Mouse (Mus musculus) CH12.LX (cell line): ENCODE results near the gene Nrros. TPM values are rescaled to one million over a fixed set of nuclear protein-coding genes. Genes with fewer than 3 reads are reported as not detected.

Experiments used
- polyA plus RNA-seq: library from polyadenylated mRNA; unstranded; fragments of >175 nt; gene quantifications from 2 replicates; pipeline ENCODE4 v1.2.1, GENCODE M21; 2012; ENCODE audit warnings: low read depth; ENCODE audit not compliant: insufficient read length
- total RNA-seq, 2 experiments: library from RNA; depleted of rRNA; stranded (reverse); fragments of 300-350 nt in 1 of 2; fragments of >200 nt in 1 of 2; gene quantifications; 2 replicates each; pipeline ENCODE4 v1.2.3; 2012 to 2014

Gene Nrros
- total and polyA plus RNA-seq, 3 experiments: 49.6 to 71.0 (median 64.3) TPM

Other genes starting within 250 kb of the Nrros start
- gene Pigz, start 231.7 kb downstream of the Nrros start, total RNA-seq (2012; rRNA removed): 1.1 and 1.4 TPM in 2 replicates
- gene Pigz, start 231.7 kb downstream of the Nrros start, total RNA-seq (2014; rRNA removed): 2.8 and 2.9 TPM in 2 replicates
- gene Pigz, start 231.7 kb downstream of the Nrros start, polyA plus RNA-seq: 6.4 and 7.1 TPM in 2 replicates
- 48.0 and 50.1 TPM in 2 replicates for gene 0610012G03Rik, start 217.1 kb downstream of the Nrros start, total RNA-seq (2012; rRNA removed)
- gene 0610012G03Rik, start 217.1 kb downstream of the Nrros start, total RNA-seq (2014; rRNA removed): 33.0 and 38.0 TPM in 2 replicates
- gene 0610012G03Rik, start 217.1 kb downstream of the Nrros start, polyA plus RNA-seq: 23.3 and 29.4 TPM in 2 replicates
- 85.9 and 102 TPM in 2 replicates for gene Ncbp2, start 217.1 kb downstream of the Nrros start, total RNA-seq (2012; rRNA removed)
- gene Ncbp2, start 217.1 kb downstream of the Nrros start, total RNA-seq (2014; rRNA removed): 34.9 and 39.1 TPM in 2 replicates
- gene Ncbp2, start 217.1 kb downstream of the Nrros start, polyA plus RNA-seq: 178 and 250 TPM in 2 replicates
- 19.3 and 22.1 TPM in 2 replicates for gene Senp5, start 162.3 kb downstream of the Nrros start, total RNA-seq (2012; rRNA removed)
- gene Senp5, start 162.3 kb downstream of the Nrros start, total RNA-seq (2014; rRNA removed): 31.2 and 32.5 TPM in 2 replicates
- 27.2 and 28.8 TPM in 2 replicates for gene Senp5, start 162.3 kb downstream of the Nrros start, polyA plus RNA-seq
- 37.2 and 43.5 TPM in 2 replicates for gene Pak2, start 86.3 kb downstream of the Nrros start, total RNA-seq (2012; rRNA removed)
- 69.8 and 73.1 TPM in 2 replicates for gene Pak2, start 86.3 kb downstream of the Nrros start, total RNA-seq (2014; rRNA removed)
- gene Pak2, start 86.3 kb downstream of the Nrros start, polyA plus RNA-seq: 69.0 and 79.7 TPM in 2 replicates
- gene Pigx, start 65.9 kb downstream of the Nrros start, total RNA-seq (2012; rRNA removed): 47.1 and 48.1 TPM in 2 replicates
- gene Pigx, start 65.9 kb downstream of the Nrros start, total RNA-seq (2014; rRNA removed): 83.0 and 94.7 TPM in 2 replicates
- gene Pigx, start 65.9 kb downstream of the Nrros start, polyA plus RNA-seq: 46.4 and 48.1 TPM in 2 replicates
- gene Cep19, start 65.8 kb downstream of the Nrros start, total RNA-seq (2012; rRNA removed): 17.6 and 23.0 TPM in 2 replicates
- gene Cep19, start 65.8 kb downstream of the Nrros start, total RNA-seq (2014; rRNA removed): 31.3 and 37.3 TPM in 2 replicates
- gene Cep19, start 65.8 kb downstream of the Nrros start, polyA plus RNA-seq: 29.4 and 34.9 TPM in 2 replicates
- not detected in 2 replicates for gene Bex6, start 14.2 kb upstream of the Nrros start, total RNA-seq (2012; rRNA removed)
- gene Bex6, start 14.2 kb upstream of the Nrros start, total RNA-seq (2014; rRNA removed): not detected in 2 replicates
- gene Bex6, start 14.2 kb upstream of the Nrros start, polyA plus RNA-seq: not detected in 2 replicates
- gene Fbxo45, start 81.6 kb upstream of the Nrros start, total RNA-seq (2012; rRNA removed): 22.4 and 24.0 TPM in 2 replicates
- 24.4 and 25.4 TPM in 2 replicates for gene Fbxo45, start 81.6 kb upstream of the Nrros start, total RNA-seq (2014; rRNA removed)
- 20.0 and 21.4 TPM in 2 replicates for gene Fbxo45, start 81.6 kb upstream of the Nrros start, polyA plus RNA-seq
- 22.7 and 26.1 TPM in 2 replicates for gene Wdr53, start 81.6 kb upstream of the Nrros start, total RNA-seq (2012; rRNA removed)
- 56.4 and 57.3 TPM in 2 replicates for gene Wdr53, start 81.6 kb upstream of the Nrros start, total RNA-seq (2014; rRNA removed)
- 28.6 and 38.9 TPM in 2 replicates for gene Wdr53, start 81.6 kb upstream of the Nrros start, polyA plus RNA-seq
- gene Smco1, start 105.9 kb upstream of the Nrros start, total RNA-seq (2012; rRNA removed): not detected in 2 replicates
- not detected in 2 replicates for gene Smco1, start 105.9 kb upstream of the Nrros start, total RNA-seq (2014; rRNA removed)
- gene Smco1, start 105.9 kb upstream of the Nrros start, polyA plus RNA-seq: not detected in 2 replicates
- gene Rnf168, start 111.9 kb upstream of the Nrros start, total RNA-seq (2012; rRNA removed): 22.2 and 23.9 TPM in 2 replicates
- 37.9 and 40.7 TPM in 2 replicates for gene Rnf168, start 111.9 kb upstream of the Nrros start, total RNA-seq (2014; rRNA removed)
- 20.5 TPM in 2 replicates for gene Rnf168, start 111.9 kb upstream of the Nrros start, polyA plus RNA-seq
- 18.5 and 26.8 TPM in 2 replicates for gene Ubxn7, start 166.7 kb upstream of the Nrros start, total RNA-seq (2012; rRNA removed)
- gene Ubxn7, start 166.7 kb upstream of the Nrros start, total RNA-seq (2014; rRNA removed): 28.0 and 32.8 TPM in 2 replicates
- gene Ubxn7, start 166.7 kb upstream of the Nrros start, polyA plus RNA-seq: 25.7 and 32.5 TPM in 2 replicates
- 0.25 and 0.29 TPM in 2 replicates for gene Tm4sf19, start 234.9 kb upstream of the Nrros start, total RNA-seq (2012; rRNA removed)
- gene Tm4sf19, start 234.9 kb upstream of the Nrros start, total RNA-seq (2014; rRNA removed): 0.45 and 0.78 TPM in 2 replicates
- gene Tm4sf19, start 234.9 kb upstream of the Nrros start, polyA plus RNA-seq: 0.52 and 1.3 TPM in 2 replicates